Mouse (Mus musculus): ENCODE results near the gene C130073F10Rik.
"Not testable (repeated sequence)": the region's sequence is repeated elsewhere in the genome, so short reads cannot be mapped to it uniquely, and the experiment has no call there.

DNA sequence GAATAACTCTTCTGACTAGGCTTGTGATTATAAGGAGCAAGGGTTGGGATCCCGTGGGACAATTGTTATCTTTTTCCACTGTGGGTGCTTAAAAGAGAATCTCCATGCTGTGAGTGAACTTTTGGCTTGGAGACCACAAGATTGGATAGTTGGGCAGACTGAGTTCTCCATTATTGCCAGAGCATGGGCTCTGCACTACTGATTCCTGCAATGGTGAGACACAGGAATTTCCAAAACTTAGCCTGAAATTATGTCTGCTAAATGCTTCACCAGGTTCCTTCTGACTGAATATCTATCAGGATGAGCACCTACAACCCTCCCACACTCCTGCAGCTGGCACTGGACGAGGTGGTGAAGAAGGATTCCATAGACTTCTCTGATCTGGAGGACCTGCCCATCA lies 46.5 kb upstream of the C130073F10Rik start, which contains the start of gene Gm12794:
- TF ChIP-seq POLR2A (IDR thresholded peaks at IDR 0.05; ENCODE audit: borderline replicate concordance, insufficient read depth, low read length); CTCF (IDR thresholded peaks at IDR 0.05; ENCODE audit: borderline replicate concordance, insufficient read depth, low read depth, low read length): not testable (repeated sequence)

Data from cerebellum, adult 2 months (tissue).